Mouse (Mus musculus) urinary bladder, adult 2 months (tissue): Measurements from ENCODE around the gene Spop. TPM values are rescaled to one million over a fixed set of nuclear protein-coding genes. Genes with fewer than 3 reads are reported as not detected.
A peak's percentile ranks its signal among the peaks of the same experiment; 100 is the strongest.

Source experiments
- DNase-seq: peaks from one replicate; pipeline ENCODE4 v3.0.0; 2022; ENCODE audit warnings: low spot score
- polyA plus RNA-seq: library from polyadenylated mRNA; depleted of rRNA; stranded (reverse); fragments of >200 nt; gene quantifications from 2 replicates; pipeline ENCODE4 v1.2.3, GENCODE M21; 2012; rRNA removed

The Spop gene
- 79.1 and 103 TPM in 2 replicates for polyA plus RNA-seq

DNA sequence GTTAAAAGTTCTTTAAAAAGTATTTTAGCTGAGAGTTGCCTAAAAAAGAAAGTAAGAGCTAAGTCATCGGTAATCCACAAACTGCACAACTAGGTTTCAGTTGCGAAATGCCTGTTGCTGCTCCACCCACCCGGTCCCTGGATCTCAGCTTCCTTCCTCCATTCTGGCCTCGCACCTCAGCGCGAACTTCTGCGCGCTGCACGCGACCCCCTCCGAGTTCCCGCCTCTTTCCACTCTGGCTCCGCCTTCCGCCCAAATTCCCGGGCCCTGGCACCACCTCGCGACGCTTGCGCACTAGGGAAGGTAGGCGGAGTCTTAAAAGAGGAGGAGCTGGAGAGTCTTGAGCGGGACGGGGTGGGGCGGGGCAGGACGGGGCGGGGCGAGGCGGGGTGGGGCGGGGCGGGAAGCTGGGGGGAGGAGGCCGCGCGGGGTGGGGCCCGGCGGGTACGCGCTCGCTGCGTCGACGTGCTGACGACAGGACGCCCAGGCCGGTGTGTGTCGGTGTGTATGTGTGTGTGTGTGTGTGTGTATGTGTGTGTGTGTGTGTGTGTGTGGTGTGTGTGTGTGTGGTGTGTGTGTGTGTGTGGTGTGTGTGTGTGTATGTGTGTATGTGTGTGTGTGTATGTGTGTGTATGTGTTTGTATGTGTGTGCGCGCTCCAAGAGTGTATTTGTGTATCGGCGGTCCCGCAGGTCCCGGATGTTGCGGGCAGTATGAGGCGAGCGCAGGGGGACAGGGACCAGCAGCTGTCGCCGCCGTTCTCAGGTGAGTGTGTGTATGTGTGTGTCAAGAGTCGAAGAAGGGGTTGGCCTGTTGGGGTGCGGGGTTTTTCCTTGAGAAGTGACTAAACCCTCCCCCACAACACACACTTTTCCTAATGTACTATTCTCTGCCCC lies at the start of gene Spop:
Spop (plus strand) TSS at position 440 of the 895 bp plus-strand sequence.
- DNase-seq: peak; percentile 80

DNA sequence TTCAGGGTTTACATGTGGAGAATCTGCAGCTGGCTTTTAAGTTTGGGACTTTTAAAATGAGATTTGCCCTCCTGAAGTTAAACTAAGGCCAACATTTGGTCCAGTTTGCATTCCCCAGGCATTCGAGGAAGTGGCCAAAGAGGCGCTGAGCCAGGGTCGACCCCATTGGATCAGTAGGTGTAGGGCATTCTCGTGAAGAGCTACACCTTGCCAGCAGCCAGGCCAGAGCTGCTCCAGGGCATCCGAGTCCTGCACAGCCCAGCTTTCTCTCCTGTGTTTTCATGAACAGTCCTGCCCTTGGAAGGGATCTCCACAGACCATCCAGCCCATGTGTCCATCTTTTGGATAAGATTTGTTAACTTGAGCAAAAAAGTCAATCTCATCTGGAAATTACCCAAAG lies 49.5 kb upstream of the Spop start:
- DNase-seq: no peak

DNA sequence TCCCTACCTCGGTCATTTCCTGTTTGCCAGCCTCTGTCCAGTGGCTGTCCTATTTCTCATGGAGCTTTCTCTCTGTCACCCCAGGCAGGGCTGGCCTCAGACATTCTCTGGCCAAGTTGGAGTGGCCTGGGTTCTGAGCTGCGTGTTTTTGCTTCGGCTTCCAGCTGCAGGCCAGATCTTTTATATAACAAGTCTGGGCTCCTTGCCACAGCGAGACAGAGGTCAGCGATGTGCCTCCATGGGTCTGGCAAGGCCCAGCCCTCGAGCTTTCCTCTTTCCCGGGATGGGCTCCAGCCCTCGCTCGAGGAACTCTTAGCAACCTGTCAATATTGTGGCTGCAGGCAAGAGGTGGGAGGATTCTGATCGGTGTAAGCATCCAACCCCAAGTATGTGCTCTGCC lies 48.3 kb upstream of the Spop start:
- peak; percentile 44 for DNase-seq

DNA sequence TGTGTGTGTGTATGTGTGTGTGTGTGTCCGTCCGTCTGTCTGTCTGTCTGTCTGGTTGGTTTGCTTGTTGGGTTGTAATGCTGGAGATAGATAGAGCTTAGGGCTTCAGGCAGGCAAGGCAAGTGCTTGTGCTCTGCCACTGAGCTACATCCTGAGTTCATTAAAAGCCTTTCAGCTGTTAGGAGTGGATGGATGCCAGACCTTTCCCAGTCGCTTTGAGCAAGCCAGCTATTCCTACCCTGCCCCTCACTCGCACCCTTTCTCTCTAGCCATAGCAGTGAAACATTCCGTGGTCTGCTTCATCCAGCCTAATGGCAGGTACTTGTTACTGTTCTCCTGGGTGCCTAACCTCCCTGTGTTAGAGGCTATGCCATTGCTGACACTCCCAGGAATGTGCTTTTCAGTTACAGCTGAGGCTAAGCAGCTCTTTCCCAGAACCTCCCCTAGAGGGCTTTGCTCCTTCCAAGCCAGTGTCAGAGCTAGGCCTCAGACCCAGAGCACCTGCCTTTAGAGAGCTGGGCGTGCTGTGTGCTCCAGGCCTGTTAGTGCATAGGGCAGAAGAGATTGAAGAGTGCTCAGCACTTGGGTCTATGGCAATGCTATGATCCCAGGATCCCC lies 47.5 kb upstream of the Spop start:
- DNase-seq: no peak

DNA sequence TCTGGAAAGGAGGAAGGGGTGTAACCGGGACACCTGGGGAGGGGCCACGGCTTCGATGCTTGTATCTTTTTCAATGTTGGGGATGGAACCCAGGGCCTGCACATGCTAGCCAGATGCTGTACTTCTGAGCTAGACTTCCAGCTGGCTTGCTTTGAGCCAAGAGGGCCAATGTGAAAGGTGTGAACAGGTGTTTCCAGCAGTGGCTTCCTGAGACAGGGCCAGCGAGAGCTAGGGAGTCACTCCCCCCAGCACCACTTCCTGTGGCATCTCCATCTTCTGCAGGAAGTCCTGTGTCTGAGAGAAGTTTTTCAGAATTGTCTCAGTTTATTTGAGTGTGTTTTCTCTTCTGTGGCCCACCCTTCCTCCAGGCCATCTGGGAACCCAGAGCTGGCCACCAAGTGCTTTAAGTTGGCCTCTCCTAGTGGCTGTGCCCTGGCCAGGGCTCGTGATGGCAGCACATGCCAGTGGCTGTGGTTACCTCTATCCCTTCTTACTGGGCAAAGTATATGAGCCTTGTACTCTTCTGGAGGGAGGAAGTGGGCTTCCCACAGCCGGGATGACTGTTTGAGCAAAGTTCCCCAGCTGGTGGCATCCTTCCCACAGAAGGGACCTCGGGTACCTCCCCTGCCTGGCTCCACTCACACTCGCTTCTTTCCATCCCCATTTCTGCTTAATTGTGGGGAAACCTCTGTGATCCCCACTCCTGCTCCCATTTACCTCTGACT lies 46.7 kb upstream of the Spop start:
- DNase-seq: no peak

DNA sequence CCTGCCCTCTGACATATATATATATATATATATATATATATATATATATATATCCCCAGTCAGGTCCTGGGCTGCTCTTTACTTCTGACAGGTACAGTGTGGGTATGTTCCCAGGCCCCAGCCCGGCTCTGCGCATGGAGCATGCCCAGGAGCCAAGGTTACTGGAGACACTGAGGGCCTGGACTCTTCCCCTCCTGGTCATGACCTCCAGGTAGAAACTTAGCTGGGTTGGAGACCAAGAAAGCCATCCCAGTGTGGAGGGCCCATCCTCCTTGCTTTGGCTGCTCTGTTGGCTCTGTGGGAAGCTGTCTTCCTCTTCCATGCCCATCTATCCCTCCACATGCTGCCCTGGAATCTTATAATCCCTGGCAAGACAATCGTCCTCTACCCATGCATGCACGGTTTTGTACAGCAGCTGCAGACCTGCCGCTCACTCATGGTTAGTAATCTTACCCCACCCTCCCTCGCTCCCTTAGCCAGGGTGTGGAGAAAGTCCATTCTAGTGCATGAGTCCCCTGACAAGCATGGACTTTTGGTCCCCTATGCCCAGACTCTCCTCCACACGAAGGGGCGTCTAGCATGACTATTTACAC lies 45.6 kb upstream of the Spop start:
- DNase-seq: no peak

DNA sequence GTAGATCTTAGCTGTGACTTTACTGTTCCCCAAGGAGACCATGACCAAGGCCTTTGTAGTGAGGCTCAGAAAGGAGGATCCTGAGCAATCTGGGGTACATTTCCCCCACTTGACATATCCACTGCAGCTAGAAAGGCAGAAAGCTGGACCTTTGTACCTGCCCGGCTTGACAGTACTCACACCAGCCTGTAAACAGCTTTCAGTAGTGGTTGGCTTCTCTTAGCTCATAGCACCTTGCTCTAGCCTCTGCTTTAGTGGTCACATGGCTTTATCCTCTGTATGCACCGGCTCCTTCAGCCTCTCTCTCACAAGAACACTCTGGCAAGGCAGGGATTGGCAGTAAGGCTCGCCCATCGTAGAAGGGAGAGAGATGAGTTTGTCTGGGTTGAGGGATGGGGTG lies 45.0 kb upstream of the Spop start:
- DNase-seq: no peak

DNA sequence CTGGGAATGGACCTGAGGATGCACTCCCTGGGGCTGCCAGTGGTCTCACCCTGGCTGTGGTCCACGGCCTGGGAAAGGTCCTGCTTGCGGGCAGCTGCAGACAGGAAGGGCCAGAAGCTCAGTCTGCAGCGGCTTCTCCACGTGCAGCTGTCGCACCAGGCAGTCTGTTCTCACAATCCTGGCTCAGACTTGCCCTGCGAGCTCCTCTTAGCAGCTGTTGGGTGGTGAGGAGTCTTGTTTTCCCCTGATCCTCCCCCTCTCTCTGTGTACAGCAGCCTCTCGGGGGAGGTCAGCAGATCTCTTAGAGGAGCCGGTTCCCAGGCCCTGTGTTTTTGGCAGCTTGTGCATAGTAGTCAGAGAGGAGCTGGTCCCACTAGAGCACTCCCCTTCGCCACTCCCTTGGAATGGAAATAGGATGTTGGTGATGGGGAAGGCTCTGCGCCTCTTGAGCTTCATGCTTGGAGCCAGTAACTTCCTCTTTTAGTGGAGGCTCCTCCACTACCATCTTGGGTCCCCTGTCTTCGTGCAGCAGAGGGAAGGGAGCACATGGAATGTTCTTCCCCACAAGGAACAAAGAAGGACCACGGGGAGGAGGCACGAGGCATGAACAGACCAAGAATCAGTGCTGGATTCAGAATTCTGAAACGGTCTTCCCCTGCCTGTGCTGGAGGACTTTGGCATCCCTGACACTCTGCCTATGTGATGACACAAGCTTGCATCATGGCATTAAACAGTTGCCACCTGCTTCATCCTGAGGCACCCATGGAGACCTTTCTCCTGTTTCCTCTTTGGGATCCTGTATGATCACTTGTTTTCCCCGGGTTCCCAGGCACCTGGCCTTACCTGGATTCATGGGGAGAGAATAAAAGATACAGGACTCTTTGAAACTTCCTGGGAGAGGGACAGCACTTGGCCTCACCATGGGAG lies 43.7 kb upstream of the Spop start:
- DNase-seq: no peak

DNA sequence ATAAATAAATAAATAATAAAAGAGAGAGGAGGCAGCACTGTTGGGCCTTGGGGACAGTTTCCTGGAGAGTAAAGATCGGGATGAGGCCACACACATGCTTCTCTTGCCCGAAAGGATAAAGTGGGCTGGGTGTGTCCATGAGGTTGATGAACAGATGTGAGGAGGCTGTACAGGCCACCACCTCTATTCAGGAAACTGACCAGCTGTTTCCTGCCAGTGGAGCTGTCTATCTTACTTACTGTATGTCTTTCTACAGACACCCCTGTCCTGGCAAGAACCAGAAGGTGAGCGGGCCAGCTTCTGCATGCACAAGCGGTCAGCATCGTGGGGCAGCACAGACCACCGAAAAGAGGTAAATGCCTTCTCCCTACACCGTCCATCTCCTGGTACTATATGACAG lies 42.7 kb upstream of the Spop start:
- DNase-seq: no peak

DNA sequence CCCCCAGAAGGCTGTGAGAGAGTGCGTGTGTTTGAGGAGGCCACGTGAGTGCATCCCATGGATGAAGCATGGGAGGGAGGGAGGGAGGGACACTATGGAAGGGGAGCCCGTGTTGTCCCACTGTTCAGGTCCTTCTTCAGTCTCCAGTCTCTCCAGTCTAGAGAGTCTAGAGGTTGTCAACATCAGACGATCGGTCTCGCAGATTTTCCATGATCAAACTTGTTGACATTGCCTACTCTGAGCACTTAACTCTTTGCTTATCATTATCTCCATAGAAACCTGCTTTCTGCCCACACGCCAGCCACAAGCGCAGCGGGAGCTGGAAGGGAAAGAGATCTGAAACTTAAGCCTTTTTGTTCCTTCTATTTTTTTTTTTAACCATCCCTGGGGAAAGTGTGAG lies 35.0 kb upstream of the Spop start:
- DNase-seq: no peak

DNA sequence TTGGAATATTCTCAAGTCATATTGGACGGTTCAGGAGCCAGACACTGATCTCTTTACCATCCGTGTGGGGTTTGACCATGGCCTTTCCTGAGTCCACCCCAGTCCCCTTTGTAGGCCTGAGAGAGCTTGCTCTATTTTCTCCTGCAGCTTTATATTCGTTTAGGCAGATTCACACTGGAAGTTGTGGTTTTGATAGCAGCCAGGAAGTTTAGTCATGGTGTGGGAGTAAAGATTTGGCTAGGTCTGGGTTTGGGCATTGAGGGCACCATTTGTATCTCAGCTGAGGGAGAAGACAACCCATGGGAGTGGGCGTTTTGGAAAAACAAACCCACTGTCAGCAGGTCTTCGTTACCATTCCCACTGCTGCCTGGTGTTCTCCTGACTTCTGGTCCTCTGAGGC lies 34.3 kb upstream of the Spop start:
- DNase-seq: no peak

DNA sequence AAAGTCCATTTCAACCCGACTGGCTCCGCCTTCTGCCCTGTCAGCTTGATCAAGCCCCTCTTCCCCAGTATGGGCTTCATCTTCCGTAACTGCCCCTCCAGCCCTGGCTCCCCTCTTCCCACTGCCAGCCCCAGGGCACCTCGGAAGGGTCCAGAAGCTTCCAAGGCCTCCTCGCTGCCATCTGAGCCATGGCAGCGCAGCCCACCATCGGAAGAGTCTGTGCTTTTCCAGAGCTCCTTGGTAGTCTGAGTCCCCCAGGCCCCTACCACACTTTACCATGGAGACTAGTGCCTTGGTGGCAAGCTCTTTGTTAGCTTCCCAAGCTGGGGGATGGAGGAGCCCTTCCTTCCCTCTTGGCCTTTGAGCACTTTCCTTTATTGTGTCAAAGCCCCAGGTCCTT lies 33.2 kb upstream of the Spop start:
- DNase-seq: no peak

DNA sequence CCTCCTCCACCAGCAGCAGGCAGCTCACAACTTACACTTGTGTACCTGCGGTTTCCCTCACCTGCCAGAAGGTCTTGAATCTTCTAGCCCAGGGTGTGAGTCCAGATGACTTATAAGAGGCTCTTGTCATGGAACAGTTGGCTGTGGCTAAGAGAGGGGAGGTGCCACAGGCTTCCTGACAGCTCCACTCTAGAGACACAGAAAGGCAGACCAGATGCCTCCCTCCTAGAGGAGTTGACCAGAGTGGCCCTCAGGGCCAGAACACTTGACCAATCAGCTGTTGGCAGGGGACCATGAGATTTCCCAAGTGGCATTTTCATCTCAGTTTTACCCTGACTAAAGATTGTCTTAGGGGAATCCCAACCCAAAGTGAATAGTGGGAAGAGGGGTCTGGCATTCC lies 32.7 kb upstream of the Spop start:
- DNase-seq: no peak

DNA sequence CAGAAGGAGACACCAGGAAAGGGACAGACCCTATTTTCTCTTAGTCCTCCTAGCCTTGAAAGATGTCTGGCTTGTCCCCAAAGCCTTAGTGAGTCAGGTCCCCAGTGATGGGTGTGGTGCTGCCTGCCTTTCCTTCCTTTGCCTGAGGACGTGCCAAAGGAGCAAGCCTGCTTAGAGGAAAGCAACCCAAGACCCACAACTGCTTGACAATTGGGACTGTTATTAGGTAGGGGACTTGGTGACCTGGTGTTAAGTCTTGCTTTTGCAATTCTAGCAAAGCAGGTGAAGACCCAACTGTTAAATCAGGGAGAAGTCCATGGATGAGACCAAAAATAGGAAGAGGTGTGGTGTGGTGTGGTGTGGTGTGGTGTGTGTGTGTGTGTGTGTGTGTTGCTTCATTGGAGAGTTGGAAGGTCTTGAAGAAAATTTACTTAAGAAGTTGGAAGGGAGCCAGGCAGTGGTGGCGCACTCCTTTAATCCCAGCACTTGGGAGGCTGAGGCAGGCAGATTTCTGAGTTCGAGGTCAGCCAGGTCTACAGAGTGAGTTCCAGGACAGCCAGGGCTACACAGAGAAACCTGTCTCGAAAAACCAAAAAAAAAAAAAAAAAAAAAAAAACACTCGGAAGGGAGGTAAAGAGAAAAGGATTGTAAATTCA lies 30.4 kb upstream of the Spop start:
- DNase-seq: no peak

DNA sequence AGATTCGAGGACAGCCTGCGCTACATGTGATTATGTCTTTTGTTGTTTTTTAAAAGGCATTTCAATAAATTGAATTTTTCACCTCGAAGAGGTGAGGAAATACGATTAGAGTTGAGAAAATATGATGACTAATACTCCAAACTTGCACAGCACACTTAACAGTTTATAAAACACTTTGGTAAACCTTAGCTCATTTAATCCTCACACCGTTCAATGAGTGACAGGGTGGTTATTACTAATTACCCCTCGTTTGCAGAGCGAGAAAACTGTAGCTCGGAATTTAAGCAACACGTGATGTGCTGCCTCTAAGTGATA lies 29.9 kb upstream of the Spop start:
- no peak for DNase-seq

DNA sequence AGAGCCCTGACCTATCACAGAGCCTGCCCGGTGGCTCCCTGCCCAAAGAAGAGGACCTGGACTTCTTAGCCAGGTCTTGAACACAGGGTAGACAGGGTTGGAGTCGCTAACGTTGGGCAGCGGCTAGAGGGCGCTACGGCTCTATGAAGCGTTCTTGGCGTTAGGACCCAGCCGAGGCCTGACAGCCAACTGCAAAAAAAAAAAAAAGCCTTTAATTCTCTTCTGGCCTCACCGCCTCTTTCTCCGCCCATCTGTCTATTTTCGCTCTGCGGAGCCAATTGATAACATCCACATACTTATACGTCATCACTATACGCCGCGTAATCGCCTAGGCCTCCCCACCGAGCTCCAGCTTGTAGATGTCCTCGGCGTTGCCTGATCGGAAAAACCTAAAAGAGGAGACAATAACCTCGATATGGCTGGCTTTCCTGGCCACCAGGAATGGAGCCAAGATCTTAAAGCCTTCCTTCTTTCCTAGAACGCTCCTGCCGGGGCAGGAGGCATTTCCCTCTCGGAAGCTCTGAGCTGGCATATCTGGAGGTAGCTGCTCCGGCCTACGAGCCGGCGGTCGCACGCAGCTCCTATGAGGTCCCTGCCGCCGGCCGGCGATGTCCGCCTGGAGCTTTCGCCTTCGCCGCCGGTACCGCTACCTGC lies 29.4 kb upstream of the Spop start, which contains the start of gene Slc35b1:
Slc35b1 (plus strand) TSS at position 374 of the 654 bp plus-strand sequence.
- DNase-seq: peak; percentile 93

DNA sequence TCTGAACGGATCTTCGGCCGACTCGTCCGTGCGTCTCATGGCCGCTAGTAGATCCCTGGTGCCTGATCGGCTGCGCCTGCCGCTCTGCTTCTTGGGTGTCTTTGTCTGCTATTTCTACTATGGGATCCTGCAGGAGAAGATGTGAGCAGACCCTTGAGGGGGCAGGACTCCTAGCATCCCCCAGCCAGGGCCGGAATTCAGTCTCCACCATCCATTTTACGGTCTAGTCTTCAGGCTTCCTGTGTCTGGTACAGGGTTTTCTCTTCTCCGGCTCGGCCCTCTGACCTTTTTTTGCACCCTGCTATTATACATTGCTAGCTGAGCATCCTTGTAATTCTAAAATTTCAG lies 28.9 kb upstream of the Spop start:
- no peak for DNase-seq

DNA sequence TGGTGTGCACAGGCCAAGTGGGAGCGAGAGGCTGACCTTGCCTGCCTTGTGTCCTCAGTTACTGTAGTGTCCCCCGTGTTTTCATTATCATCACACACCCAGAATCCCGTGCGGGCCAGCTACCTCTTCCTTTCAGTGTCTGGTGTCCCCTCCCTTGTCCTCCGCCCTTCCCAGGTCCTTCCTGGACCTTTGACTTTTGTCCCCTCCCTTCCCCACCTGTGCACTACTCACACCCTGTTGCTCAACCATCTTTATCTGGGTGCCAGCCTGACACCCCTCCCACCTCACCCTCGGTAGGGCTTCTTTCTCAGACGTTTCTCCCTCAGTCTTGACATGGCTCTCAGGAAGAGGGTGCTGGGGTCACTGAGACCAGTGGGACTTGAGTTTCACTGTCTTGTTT lies 26.5 kb upstream of the Spop start:
- DNase-seq: no peak

DNA sequence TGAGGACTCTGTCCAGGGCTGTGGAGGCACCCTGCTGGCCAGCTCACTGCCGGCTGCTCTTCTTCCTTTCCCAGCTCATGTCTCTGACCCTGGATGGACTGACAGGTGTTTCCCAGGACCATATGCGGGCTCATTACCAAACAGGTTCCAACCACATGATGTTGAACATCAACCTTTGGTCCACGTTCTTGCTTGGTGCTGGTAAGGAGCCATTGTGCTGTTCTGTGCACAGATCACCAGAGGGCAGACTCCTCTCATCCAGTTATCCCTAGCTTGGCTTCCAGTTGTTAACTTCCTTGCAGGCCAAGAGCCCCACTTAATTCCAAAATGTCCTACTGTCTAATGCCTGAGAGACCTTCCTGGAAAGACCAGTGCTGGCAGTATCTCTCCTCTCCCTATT lies 24.9 kb upstream of the Spop start:
- no peak for DNase-seq

DNA sequence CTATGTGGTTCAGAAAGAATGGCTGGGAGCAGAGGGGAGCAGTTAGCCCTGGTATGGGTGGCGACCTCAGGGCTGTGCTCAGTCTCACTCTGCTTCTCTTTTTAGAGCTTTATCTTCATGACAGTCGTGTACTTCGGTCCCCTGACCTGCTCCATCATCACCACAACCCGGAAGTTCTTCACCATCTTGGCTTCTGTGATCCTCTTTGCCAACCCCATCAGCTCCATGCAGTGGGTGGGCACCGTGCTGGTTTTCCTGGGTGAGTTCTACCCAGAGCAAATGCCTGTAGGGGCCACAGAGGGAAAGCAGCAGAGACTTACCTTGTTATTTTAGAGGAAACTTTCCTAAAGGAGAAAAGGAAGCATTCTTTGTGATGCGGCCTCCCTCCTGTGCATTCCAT lies 23.5 kb upstream of the Spop start:
- no peak for DNase-seq
